15 mouse cellular contexts compared by ENCODE assay signal in genomic region chr11:94266155-94266554, GRCm38 (mm10). TPM values are rescaled to one million over a fixed set of nuclear protein-coding genes. Genes with fewer than 3 reads are reported as not detected.
"Had no signal": no experiment of that assay in that cellular context is flagged by ENCODE, and none has a peak within 500 bp of the region (broad histone marks: within the 10 kb centered on the region; RNA-seq: fewer than 3 reads in every experiment).

No protein-coding gene starts in this region.

RNA-seq across cellular contexts. Expression of gene Gm21885, which starts 15.5 kb away (rescaled TPM):
- total RNA-seq: layer of hippocampus, adult 8-10 months; layer of hippocampus, postnatal 10 days; layer of hippocampus, postnatal 36 days; left cerebral cortex, adult 2 months; left cerebral cortex, postnatal 10 days; left cerebral cortex, postnatal 36 days; megakaryocyte-erythroid progenitor cell, adult 5-6 weeks; midbrain, postnatal 0 days had no signal
- polyA plus RNA-seq: kidney, embryonic 15.5 days; liver, embryonic 11.5 days; lung, postnatal 0 days; macrophage; midbrain, postnatal 0 days; neural tube, embryonic 12.5 days; neural tube, embryonic 15.5 days; thymus, postnatal 0 days had no signal

RNA-seq across cellular contexts. Expression of gene Wfikkn2, which starts 20.4 kb away (rescaled TPM):
- polyA plus RNA-seq: macrophage had no signal
